Mouse (Mus musculus) layer of hippocampus, adult 11-12 months (tissue): ENCODE data around the gene Fam124a.
"Not testable (repeated sequence)": the region's sequence is repeated elsewhere in the genome, so short reads cannot be mapped to it uniquely, and the experiment has no call there.

Source experiments
- DNase-seq: peaks from one replicate; pipeline ENCODE4 v3.0.0; 2022; ENCODE audit warnings: low spot score

The Fam124a gene

GRCm38 (mm10) chr14:62575862-62576261, 20.3 kb downstream of the Fam124a start:
- DNase-seq = peak; percentile 29

- DNase-seq = no peak
These were observed 25.4 kb downstream of the Fam124a start for GRCm38 (mm10) chr14:62580945-62581344.

DNA sequence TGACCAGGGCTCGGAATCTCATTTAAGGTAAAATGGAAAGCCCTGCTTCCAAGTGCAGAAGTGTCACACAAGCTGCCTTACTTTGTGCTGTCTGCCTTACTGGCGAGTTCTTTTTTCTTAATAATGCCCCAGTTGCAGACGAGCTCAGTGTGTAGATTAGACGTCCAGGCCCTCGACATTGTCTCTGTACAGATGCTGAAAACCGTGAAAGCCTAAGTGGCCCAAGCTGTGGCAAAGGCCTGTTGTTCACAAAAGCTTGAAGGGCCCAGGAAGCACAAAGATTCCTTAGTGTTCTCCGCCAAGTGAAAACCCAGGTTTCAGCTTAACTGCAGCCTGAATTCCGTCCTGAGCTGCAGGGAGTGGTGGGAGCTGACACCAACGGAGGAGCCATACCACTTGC, 26.2 kb downstream of the Fam124a start:
- DNase-seq = no peak

- no peak for DNase-seq
These were observed 29.1 kb downstream of the Fam124a start for GRCm38 (mm10) chr14:62584637-62585036.

DNA sequence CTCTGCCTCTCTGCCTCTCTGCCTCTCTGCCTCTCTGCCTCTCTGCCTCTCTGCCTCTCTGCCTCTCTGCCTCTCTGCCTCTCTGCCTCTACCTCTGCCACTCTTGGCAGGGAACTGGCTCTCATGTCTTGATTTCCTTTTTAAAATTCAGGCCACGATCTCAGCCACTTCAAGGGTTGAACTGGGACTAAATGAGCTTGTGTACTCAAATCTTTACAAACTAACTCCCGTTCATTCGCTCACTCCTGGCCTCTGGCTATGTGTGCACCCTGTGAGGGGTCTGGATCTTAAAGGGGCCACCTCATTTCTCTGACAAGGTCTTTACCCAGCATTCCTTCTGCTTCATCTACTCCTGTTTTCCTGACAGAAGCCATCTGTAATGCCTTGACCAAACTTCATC, 29.8 kb downstream of the Fam124a start:
- no peak for DNase-seq

DNA sequence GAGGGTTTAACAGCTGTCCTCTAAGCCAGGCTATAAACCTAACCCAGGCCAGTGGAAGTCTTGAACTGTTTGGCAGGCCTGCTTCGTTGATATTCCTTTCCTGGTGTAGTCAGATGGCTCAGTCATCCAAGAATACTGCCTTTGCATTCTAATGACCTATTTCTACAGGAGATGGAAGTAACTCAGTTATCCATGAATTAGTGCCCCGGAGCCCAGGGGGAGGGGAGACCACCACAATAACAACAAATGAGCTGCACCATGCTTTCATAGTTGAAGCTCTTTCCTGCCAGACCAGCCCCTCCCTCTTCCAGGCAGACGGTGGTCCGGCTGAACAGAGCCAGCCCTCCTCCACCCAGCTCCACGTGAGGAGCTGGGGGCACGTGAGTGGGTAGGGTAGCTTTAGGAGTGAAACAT, 44.6 kb downstream of the Fam124a start:
- no peak for DNase-seq

DNA sequence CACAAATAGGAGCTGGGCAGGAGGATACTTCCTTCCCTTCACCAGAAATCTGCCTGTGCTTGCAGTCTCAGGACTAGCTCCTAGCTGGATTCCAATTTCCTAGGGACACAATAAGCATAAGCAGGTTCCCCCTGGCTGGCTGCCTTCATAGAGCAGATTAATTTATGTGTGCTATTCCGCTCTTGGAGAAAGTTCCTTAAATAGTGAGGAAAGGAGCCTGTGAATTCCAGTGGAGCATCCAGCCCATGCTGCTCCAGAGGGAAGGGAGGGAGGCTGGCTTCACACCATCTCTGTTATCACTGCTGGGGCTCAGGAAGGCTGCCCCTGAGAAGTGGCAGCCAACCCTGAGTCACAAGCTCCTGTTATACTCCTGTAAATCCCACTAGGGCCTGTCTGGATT, 46.7 kb downstream of the Fam124a start:
- peak; percentile 20 for DNase-seq

DNA sequence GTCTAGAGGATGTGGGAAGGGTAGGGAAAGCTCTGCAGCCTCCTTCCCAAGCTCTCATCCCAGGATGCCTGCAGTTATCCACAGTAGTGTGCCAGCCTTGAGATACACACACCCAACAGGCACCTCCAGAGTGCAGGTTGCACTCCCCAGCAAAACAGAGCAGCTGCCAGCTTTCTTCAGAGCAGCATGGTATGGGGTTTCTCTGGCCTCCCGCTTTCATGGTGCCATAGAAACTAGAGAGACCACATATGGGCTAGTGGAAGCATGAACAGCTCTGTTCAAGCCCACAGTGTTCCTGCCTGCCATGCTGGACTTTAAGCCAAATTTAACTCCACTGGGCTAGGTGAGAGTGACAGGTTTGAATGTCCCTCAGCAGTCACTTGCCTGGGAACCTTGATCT, 47.3 kb downstream of the Fam124a start:
- no peak for DNase-seq

DNA sequence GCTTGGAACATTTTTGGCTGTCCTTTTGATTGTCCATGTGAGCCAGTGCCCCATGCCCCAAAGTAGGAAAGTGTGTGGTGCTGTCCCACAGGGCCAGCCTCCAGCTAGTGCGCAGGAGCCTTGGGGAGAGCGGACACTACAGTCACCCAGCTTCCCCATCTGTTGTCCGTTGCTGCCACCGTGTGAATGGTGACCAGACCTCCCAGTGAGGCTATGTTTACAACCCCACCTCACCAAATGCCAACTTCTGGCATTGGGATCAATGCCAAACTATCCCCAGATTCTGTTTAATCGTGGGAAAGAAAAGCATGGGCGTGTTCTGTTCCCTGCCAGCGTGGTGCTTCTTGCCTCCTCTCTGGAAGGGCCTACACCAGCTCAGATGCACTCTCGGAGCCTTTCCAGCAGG, 52.3 kb downstream of the Fam124a start:
- DNase-seq = peak; percentile 25

DNA sequence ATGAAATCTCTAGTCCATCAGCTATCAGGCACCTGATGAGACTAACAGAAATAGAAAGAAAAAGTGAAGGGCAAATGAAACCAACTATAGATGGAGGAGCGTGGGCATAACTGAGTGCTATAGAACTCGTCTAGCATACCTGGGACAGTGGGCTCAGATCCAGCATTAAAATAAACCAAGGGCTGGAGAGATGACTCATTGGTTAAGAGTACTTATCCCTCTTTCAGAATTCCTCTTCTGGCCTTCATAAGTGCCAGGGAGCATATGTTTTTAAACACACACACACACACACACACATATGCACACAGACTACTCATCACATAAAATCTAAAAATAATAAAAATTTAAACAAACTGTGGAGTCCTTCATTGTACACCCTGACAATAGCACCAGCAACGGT, 54.4 kb downstream of the Fam124a start:
- no peak for DNase-seq

- peak; percentile 28 for DNase-seq
These were observed 66.9 kb downstream of the Fam124a start for GRCm38 (mm10) chr14:62622393-62622792.

DNA sequence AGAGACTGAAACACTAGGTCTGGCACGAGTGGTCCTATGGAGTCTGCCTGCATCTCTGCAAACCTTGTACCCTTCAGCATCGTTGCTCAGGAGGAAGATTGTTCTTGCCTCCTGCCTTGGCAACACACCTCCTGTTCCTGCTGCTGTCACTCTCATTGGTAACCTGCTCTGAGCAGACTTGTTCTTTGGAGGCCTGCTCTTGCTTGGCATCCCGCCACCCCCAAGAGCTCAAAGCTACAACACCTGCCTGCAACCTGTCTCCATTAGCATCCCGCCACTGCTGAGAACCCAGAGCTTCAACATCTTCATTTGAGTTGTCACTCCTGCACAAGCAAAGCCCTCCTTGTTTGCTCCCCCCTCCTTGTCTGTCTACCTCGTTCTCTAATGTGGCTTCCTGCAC, 72.4 kb downstream of the Fam124a start:
- DNase-seq = no peak

DNA sequence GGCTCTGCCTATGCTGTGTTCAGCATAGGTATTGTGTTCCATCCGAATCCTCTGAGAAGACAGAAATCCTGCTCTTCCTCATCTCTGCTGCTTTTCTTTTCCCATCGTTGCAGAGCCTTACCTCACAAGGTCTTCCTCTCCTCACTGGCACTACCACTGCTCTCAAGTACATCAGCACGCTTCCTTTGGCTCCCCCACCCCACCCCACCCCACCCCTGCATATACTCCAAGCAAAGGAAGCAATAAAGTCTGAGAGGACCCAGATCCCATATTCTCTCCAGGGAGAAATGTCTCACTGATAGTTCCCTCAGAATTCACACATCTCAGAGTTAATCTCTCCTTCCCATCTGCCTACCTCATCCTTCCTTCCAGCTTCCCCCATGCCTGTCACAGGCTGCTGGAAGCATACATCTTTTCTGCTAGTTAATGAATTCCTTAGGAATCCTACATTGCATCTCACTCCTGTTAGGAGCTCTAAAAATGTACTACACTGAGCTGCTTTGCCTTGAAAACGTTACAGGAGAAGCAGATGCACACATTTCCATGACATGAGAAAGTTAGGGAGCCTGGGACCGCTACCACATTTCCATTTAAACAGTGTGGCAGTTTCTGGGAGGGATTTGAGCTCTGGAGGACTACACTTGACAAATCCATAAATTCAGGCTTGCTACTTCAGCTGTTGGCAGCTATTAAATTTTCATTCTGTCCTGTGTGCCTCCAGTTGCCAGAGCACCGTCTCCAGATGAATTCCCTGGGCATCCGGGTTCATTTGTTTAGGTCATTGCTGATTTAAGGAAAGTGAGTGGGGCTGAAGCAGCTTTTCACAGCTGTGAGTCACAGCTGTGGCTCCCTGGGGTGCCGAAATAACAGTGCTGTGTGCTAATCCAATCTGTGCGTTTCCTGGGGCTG, 82.2 kb downstream of the Fam124a start:
- no peak for DNase-seq

DNA sequence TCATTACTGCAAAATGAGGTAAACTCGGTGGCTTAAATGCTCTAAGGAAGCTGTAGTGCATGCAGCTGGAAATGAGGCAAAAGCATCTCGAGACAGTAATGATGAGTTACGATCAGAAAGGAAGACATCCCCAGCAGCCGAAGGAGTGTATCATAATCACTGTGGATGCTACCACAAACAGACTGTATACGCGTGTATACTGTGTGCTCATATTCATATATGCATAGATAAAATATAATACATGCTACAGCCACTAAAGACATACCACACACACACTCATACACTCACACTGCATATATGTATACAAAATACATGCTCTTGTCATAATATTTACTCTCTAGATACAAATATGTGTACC, 82.8 kb downstream of the Fam124a start:
- no peak for DNase-seq

GRCm38 (mm10) chr14:62639111-62639510, 83.6 kb downstream of the Fam124a start:
- no peak for DNase-seq

- no peak for DNase-seq
These were observed 84.0 kb downstream of the Fam124a start for GRCm38 (mm10) chr14:62639551-62639950.

GRCm38 (mm10) chr14:62640396-62640795, 84.9 kb downstream of the Fam124a start:
- no peak for DNase-seq

DNA sequence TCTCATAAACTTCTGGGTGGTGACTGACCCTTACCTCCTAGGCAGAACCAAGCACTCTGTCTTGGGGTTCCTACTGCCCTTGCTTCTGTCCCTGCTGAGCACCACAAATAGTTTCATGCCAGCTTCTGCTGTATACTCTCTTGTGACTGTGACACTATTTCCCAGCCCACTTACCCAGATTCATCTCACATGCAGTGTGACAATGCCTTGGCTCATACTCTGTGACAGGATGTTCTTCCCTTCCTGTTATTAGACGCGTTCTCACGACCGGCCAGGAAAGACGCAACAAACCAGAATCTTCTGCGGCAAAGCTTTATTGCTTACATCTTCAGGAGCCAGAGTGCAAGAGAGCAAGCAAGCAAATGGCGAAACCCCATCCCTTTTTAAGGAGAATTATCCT, 86.8 kb downstream of the Fam124a start:
- DNase-seq = not testable (repeated sequence)

DNA sequence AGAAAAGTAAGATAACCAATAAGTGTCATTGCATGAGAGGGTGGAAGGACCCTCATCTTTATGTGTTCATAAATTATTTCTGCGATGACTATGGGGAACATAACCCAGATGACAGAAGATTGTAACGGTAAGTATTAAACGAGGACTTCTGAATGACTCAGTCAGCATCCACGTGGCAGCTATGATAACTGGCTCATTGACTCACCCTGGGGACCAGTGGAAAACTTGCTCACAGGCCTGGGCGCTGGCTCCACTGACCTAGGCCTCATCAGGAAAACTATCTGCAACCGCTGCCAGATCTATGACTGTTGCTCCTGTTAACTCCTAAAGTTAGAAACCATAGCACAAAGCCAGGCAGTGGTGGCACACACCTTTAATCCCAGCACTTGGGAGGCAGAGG, 92.9 kb downstream of the Fam124a start:
- no peak for DNase-seq

- DNase-seq = no peak
These were observed 94.8 kb downstream of the Fam124a start for GRCm38 (mm10) chr14:62650376-62650775.

- no peak for DNase-seq
These were observed 96.2 kb downstream of the Fam124a start for GRCm38 (mm10) chr14:62651771-62652170.

DNA sequence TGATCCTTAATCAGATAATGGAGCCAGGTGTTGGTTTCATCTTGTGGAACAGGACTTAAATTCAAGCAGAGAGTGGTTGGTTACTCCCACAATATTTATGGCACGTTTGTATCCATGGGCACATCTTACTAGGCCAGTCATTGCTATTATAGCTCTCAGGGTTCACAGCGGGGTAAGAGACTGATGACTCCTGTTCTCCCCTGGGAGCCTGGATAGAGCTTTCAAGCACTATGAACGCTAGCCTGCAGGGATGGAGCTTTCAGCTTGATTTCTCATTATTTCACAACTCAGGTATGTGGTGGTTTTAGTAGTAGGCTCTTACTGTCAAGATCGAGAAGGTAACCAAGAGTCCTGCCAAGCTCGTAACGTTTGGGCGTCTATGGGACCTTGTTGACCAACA, 100.5 kb downstream of the Fam124a start:
- no peak for DNase-seq

GRCm38 (mm10) chr14:62657469-62657868, 101.9 kb downstream of the Fam124a start:
- DNase-seq = no peak
